Mouse (Mus musculus) lung, adult 2 months (tissue): ENCODE results near the gene Dbndd2. TPM values are rescaled to one million over a fixed set of nuclear protein-coding genes. Genes with fewer than 3 reads are reported as not detected.

Source experiments
- DNase-seq: peaks from one replicate; pipeline ENCODE4 v3.0.0; 2022
- H3K4me1 ChIP-seq: fragments of 200-500 bp; 2 replicates; pipeline ENCODE4 v1.6.1; 2011; ENCODE audit warnings: low read length; ENCODE audit not compliant: control insufficient read depth, insufficient read depth
- H3K4me3 ChIP-seq: fragments of 200-500 bp; replicated peaks from 2 replicates; pipeline ENCODE3; 2011; ENCODE audit warnings: low read depth, mild to moderate bottlenecking, control low read depth, low read length; ENCODE audit errors: extremely low read depth
- CTCF ChIP-seq: fragments of 200-500 bp; IDR thresholded peaks from 2 replicates; pipeline ENCODE4 v1.5.1; 2011; ENCODE audit warnings: mild to moderate bottlenecking, low read length, control low read depth; ENCODE audit not compliant: insufficient read depth
- POLR2A ChIP-seq: fragments of 200-500 bp; IDR thresholded peaks from 2 replicates; pipeline ENCODE4 v1.6.1; 2011; ENCODE audit warnings: low read depth, mild to moderate bottlenecking, control low read depth, low read length, borderline replicate concordance; ENCODE audit errors: extremely low read depth
- WGBS: fragments of 180-500 bp; shearing (Covaris S2); methylation state at CpG from one replicate; pipeline ENCODE4 v1.1.7; 2018; 5-methylcytosine and 5-hydroxymethylcytosine counted together
- polyA plus RNA-seq: library from polyadenylated mRNA; depleted of rRNA; stranded (reverse); fragments of >200 nt; gene quantifications from 2 replicates; pipeline ENCODE4 v1.2.3, GENCODE M21; 2012; rRNA removed

Dbndd2 gene
- 52.6 and 72.9 TPM in 2 replicates for polyA plus RNA-seq

DNA sequence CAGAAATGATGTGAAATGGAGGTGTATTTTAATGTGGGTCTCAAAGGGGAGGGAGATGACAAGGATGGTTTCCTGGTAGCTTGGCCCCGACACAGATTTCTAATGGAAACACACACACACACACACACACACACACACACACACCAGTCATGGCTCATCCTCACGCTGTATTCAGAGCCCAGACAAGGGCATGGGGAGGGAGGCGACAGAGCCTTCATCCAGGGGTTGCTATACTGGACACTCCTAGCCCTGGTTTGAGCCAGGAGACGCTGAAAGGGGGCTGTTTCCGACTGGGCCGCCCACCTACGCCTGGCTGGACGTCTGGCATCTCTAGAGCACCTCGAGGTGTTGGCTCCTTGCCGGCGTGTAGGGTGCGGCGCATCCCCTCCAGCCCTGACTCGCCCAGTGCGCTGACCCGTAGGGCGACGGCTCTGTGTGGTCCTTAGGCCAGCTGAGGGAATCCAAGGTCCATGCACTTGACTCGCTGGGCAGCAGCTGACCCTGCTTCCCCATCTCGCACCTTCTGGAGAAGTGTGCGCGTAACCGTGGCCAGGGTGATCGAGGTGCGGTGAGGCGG lies at the start of gene Dbndd2:
Gene Dbndd2 (plus strand): TSS at position 426 of the 577 bp plus-strand sequence.
- Histone ChIP-seq H3K4me3 (peak within 1 kb of the TSS; percentile 81), H3K4me1 (peaks cover 11% of the 10 kb centered on the region)
- peak; percentile 53 for DNase-seq
- no peak for TF ChIP-seq POLR2A
- no peak for TF ChIP-seq CTCF
- WGBS, result 1% methylated on average over 26 of the region's 26 CpGs

DNA sequence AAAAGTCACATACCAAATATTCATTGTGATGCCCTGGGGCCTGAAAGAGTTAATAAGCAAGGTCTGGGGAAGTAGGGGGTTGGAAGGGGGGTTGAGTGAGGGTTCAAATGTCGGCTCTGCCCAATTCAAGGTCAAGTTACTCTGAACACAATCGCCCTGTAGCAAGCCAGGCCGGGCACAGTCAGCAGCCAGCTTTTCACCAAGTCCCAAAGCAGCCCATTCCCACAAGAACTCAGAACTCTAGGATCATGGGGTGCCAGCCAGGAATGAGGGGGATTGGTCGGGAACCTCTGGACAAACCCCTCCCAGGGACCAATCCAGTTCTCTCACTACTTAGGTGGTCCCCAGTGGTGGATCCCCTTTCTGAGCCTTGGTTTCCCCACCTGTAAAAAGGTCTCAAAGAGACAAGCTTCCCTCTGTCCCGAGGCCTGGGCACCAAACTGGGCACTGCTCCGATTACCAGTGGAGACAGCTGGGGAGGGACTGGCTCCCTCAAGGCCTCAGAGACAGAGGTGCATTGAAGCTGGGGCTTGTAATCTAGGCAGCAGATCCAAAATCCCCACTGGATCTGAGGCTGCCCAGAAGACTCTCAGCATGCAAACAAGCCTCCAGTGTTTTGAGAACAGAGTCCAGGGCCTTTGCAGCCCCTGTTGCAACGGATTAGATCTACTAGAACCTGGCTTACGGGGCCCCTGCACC lies 49.5 kb upstream of the Dbndd2 start:
- no peak for TF ChIP-seq CTCF
- no peak for TF ChIP-seq POLR2A
- peaks cover 18% of the 10 kb centered on the region for H3K4me1 ChIP-seq
- WGBS, result 34% methylated on average over 8 of the region's 8 CpGs
- no peak overlapping the region for H3K4me3 ChIP-seq
- no peak for DNase-seq

DNA sequence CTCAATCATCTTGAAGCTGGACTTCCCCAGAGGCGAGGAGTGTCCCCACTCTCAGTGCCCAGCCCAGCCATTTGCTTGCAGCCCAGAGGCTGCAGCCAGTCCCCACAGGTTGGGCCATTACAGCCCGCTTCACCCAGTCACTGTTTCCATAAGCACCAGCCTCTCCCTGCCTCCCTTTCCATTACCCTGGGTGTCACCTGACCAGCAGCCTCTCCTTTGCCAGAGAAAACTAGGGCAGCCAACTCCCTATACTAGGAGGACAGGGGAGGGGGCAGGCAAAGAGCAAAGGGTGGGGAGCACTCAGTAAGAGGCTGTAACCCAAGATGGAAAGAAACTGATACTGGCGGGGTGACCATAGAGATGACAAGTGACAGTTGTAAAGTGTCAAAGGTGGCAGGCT lies 48.9 kb upstream of the Dbndd2 start:
- no peak for TF ChIP-seq CTCF
- TF ChIP-seq POLR2A, result no peak
- Histone ChIP-seq H3K4me3 (no peak overlapping the region), H3K4me1 (peaks cover 16% of the 10 kb centered on the region)
- WGBS, result 51% methylated on average over 3 of the region's 3 CpGs
- no peak for DNase-seq

DNA sequence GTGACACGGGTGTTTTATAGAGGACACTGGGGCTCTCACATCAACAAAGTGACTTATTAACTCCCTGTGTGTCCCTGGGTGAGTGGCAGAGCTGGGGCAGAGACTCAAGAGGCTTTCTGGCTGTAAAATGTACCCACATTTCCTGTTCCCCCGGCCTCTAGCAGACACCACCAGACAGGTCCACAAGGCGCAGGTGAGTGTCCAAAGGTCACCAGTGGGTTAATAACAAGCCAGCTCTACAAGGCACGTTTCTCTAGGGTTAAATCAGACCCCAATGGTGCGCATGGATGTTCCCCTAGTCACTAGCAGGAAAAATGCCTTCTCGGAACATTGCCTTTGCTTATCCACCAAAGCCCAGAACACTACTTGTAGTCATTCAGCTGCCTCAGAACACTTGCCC lies 48.2 kb upstream of the Dbndd2 start:
- no peak for DNase-seq
- TF ChIP-seq POLR2A (no peak), CTCF (no peak)
- Histone ChIP-seq H3K4me1 (peaks cover 11% of the 10 kb centered on the region), H3K4me3 (no peak overlapping the region)
- WGBS, result 55% methylated on average over 6 of the region's 6 CpGs

DNA sequence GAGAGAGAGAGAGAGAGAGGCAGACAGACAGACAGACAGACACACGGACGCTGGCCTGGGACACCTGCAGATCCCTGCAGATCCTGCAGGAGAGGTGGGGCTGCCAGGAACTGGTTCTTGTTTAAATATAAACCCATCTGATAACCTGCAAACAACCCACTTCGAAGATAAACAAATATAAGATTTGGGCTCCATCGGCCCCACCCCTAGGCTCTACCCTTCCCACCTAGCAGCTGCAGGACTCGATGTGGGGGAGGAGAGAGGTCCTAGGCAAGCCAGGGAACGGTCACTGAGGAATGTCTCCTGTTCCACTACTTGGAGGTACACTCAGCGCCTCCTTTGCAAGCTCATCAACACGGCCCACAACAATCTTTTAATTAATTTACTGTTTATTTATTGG lies 47.6 kb upstream of the Dbndd2 start:
- Histone ChIP-seq H3K4me1 (peaks cover 6% of the 10 kb centered on the region; the same call in 1 of the 2 replicates), H3K4me3 (no peak overlapping the region)
- WGBS, result 43% methylated on average over 8 of the region's 8 CpGs
- no peak for TF ChIP-seq CTCF
- no peak for TF ChIP-seq POLR2A
- DNase-seq, result no peak

DNA sequence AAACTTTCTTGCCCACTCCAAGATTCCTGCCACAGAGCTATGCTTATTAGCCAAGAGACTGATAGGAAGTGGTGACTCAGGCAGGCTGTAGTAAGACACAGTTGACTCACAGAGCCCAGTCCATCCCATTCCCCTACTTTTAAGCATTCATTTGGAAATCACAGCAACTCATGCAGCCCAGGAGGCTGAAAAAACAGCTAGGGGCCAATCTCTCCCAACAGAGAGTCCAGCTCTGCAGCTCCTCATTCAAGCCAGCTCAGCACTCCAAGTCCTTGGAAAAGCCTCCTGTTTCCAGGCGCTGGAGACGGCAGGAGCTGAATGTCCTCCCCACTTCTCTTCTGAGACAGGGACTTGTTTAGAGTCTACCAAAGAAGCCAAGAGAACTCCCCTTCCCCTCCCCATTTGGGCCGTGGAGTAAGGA lies 46.9 kb upstream of the Dbndd2 start:
- WGBS, result 40% methylated on average over 3 of the region's 3 CpGs
- Histone ChIP-seq H3K4me1 (peaks cover 2% of the 10 kb centered on the region; the same call in 1 of the 2 replicates), H3K4me3 (no peak overlapping the region)
- TF ChIP-seq POLR2A, result no peak
- no peak for TF ChIP-seq CTCF
- DNase-seq, result no peak

DNA sequence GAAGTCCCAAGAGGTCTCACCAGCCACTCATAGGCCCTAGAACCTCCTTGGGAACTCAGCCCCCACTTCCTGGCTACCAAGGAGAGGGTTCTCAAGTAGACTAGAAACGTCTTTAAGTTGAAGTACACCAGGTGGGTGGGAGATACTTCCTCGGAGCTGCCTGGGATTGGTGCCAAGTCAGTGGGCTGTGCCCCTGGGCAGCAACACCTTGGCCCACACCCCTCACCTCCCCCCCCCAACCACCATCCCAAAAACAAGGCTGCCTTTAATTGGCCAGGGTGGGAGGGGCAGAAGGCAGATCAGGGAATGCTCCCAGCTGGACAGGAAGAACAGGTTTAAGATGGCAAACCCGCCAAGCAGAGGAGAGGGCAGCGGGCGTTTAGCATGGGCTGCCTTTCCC lies 45.6 kb upstream of the Dbndd2 start:
- TF ChIP-seq POLR2A, result peak; percentile 22; the same call in 1 of the 2 replicates
- no peak for TF ChIP-seq CTCF
- DNase-seq, result no peak
- 39% methylated on average over 5 of the region's 5 CpGs for WGBS
- peaks cover 1% of the 10 kb centered on the region; the same call in 1 of the 2 replicates for H3K4me1 ChIP-seq
- no peak overlapping the region for H3K4me3 ChIP-seq

DNA sequence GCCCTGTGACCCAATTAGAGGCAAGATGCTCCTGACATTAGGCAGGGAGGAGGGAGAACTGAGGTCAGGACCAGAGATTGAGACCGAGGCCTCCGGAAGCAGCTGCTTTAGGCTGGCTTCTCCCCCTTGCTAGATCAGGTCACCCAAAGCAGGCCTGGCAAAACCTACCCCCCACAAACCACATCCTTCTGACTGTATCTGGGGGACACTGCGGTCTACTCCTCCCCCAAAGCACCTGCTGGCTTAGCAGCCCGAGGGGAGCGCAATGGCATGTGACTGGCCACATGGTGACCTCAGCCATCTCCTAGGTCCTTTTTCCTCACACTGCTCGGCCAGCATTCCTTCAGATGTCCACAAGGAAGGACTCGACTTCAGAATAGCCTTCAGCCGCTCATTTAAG lies 44.8 kb upstream of the Dbndd2 start:
- DNase-seq, result no peak
- H3K4me1 ChIP-seq, result no peaks in the 10 kb centered on the region; the same call in 1 of the 2 replicates

DNA sequence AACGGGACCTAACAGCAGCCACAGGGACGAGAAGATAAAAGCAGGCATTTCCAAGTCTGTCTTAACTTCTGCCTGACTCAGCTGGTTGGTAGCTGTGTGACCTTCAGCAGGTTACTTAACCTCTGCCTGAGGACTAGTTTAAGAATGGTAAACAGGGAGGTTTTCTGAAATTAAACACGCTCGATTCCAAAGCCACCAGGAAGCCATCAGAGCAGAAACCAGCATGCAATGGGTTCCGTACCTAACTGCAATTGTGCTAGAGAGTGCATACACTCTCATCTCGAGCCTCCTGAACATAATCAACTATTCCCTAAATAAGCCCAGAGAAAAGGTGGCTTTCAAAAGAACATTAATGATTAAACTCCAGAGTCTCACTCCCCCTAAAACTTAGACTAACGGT lies 44.2 kb upstream of the Dbndd2 start:
- Histone ChIP-seq H3K4me1 (no peaks in the 10 kb centered on the region; the same call in 1 of the 2 replicates), H3K4me3 (peak overlapping the region; percentile 68)
- WGBS, result 38% methylated on average over 7 of the region's 7 CpGs
- DNase-seq, result no peak
- TF ChIP-seq CTCF, result no peak
- TF ChIP-seq POLR2A, result no peak

More for the DNA sequence above, 44.8 kb upstream of the Dbndd2 start:
- H3K4me3 ChIP-seq, result peak overlapping the region; percentile 68
- no peak for TF ChIP-seq CTCF
- no peak for TF ChIP-seq POLR2A
- WGBS, result 41% methylated on average over 8 of the region's 8 CpGs
